Mouse (Mus musculus) stomach, postnatal 0 days (tissue): Measurements from ENCODE around the gene Idua. TPM values are rescaled to one million over a fixed set of nuclear protein-coding genes. Genes with fewer than 3 reads are reported as not detected.

Source experiments
- ATAC-seq: fragments of 200-750 bp; cut with Nextera tagmentation; 2 replicates; pipeline ENCODE4 v1.8.0; 2017; ENCODE audit not compliant: low FRiP score, low TSS enrichment
- DNase-seq: peaks from one replicate; pipeline ENCODE4 v3.0.0-alpha.2; 2016; ENCODE audit warnings: low spot score
- H3K27ac ChIP-seq: fragments of 300-500 bp; sonication (generic); replicated peaks from 2 replicates; pipeline ENCODE4 v1.5.1; 2014; ENCODE audit warnings: mild to moderate bottlenecking, control low read depth
- H3K27me3 ChIP-seq: fragments of 300-500 bp; sonication (generic); 2 replicates; pipeline ENCODE4 v1.6.1; 2014; ENCODE audit warnings: low read length; ENCODE audit not compliant: control insufficient read depth, insufficient read depth
- H3K36me3 ChIP-seq: fragments of 300-500 bp; sonication (generic); 2 replicates; pipeline ENCODE4 v1.6.1; 2014; ENCODE audit warnings: low read length, mixed read lengths; ENCODE audit not compliant: control insufficient read depth, insufficient read depth
- H3K4me1 ChIP-seq: fragments of 300-500 bp; sonication (generic); replicated peaks from 2 replicates; pipeline ENCODE4 v1.6.1; 2014; ENCODE audit warnings: antibody characterized with exemption; ENCODE audit not compliant: control insufficient read depth, insufficient read depth
- H3K4me2 ChIP-seq: fragments of 300-500 bp; sonication (generic); replicated peaks from 2 replicates; pipeline ENCODE4 v1.6.1; 2014; ENCODE audit warnings: low read depth, mild to moderate bottlenecking, control low read depth, moderate library complexity
- H3K4me3 ChIP-seq: fragments of 300-500 bp; sonication (generic); 2 replicates; pipeline ENCODE4 v1.5.1; 2014; ENCODE audit warnings: low read depth, low read length, control low read depth
- H3K9ac ChIP-seq: fragments of 300-500 bp; sonication (generic); 2 replicates; pipeline ENCODE4 v1.6.1; 2014; ENCODE audit warnings: mild to moderate bottlenecking, low read length, control low read depth, mixed read lengths
- H3K9me3 ChIP-seq: fragments of 300-500 bp; sonication (generic); 2 replicates; pipeline ENCODE4 v1.6.1; 2016; ENCODE audit warnings: low read length; ENCODE audit not compliant: control insufficient read depth
- CTCF ChIP-seq: IDR thresholded peaks from 2 replicates; pipeline ENCODE4 v1.5.1; 2016; ENCODE audit warnings: antibody characterized with exemption, low read depth, mild to moderate bottlenecking, moderate library complexity
- EP300 ChIP-seq: optimal IDR thresholded peaks from 2 replicates; pipeline ENCODE3; 2016; ENCODE audit warnings: antibody characterized with exemption
- WGBS: fragments of 180-500 bp; shearing (Covaris S2); extraction: QIAGEN DNeasy Blood & Tissue Kit; methylation state at CpG from one replicate; pipeline ENCODE4 v1.1.7; 2014; 5-methylcytosine and 5-hydroxymethylcytosine counted together
- polyA plus RNA-seq: library from polyadenylated mRNA; unstranded; fragments of >200 nt; fragmentation: Nextera tagmentation; extraction: Ambion mirVana; gene quantifications from 2 replicates; pipeline ENCODE4 v1.2.1, GENCODE M21; 2015

The Idua gene
- polyA plus RNA-seq, 1 experiment from 2014 or later = 5.3 TPM

DNA sequence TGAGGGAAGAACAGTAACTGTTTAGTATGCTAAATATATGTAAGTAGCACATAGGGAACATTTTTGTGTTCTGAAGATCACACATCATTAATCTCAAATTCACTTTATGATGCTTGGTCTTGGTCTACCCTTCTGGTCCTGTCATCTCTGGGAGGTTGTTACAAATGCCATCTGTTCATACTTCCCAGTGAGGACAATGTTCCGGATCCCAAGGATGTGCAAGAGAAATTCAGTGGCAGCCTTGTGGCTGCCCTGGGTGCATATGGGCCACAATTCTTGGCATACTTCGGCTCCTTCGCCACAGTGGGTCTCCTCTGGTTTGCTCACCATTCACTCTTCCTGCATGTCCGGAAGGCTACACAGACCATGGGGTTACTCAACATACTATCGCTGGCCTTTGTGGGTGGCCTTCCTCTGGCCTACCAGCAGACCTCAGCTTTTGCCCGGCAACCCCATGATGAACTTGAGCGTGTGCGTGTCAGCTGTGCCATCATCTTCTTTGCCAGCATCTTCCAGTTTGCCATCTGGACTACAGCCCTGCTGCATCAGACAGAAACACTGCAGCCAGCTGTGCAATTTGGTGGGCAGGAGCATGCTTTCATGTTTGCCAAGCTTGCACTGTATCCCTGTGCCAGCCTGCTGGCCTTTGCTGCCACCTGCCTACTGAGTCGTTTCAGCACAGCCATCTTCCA is 14.3 kb upstream of the Idua start:
- 90% methylated on average over 9 of the region's 9 CpGs for WGBS
- no peak overlapping the region for H3K9ac ChIP-seq
- DNase-seq (no peak), ATAC-seq (no peak)
- H3K4me1 ChIP-seq = no peaks in the 10 kb centered on the region
- peak; percentile 39 for TF ChIP-seq CTCF
- no peak for TF ChIP-seq EP300
- H3K36me3 ChIP-seq = peaks cover 26% of the 10 kb centered on the region
- H3K27me3 ChIP-seq = no peaks in the 10 kb centered on the region
- H3K9me3 ChIP-seq = no peaks in the 10 kb centered on the region
- H3K4me2 ChIP-seq = no peak overlapping the region
- no peak overlapping the region for H3K27ac ChIP-seq
- no peak overlapping the region for H3K4me3 ChIP-seq

DNA sequence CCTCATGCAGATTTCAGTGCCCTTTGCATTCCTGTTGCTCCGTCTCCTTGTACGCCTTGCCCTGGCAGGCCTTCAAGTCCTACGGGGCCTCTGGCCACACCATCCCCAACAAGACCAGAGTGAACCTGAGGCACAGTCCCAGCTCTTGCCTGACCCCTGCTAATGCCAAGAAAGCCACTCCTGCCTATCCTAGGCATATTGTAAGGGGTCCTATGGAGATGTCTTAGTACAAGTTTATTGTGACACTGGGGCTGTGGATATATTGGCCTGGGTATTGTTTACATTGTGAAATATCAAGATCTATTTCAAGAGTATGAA is 13.8 kb upstream of the Idua start:
- WGBS = 84% methylated on average over 3 of the region's 3 CpGs
- no peak for ATAC-seq
- Histone ChIP-seq H3K4me3 (no peak overlapping the region), H3K4me2 (no peak overlapping the region), H3K27ac (no peak overlapping the region), H3K27me3 (no peaks in the 10 kb centered on the region), H3K36me3 (peaks cover 26% of the 10 kb centered on the region), H3K4me1 (no peaks in the 10 kb centered on the region), H3K9ac (no peak overlapping the region), H3K9me3 (no peaks in the 10 kb centered on the region)
- TF ChIP-seq EP300 (no peak), CTCF (no peak)
- no peak for DNase-seq

DNA sequence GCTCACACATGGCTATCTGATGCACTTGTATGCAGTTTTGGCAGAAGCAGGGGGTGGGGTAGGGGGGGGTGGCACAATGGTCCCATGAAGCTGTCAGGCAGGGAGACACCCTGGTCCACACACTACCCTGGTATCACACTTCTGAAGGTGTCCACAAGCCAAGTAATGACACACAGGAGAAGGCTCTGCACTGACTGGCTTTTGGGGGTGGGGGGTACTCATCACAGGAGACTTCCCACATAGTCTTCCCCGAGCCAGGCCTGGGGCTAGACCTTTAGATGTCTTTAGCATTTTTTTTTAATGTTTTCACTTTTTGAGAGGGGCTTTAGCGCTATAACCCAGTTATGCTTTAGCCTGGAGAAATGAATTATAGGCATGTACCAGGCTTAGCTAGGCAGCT is 12.8 kb upstream of the Idua start:
- Histone ChIP-seq H3K4me2 (no peak overlapping the region), H3K27ac (no peak overlapping the region), H3K27me3 (no peaks in the 10 kb centered on the region), H3K4me1 (no peaks in the 10 kb centered on the region), H3K36me3 (peaks cover 26% of the 10 kb centered on the region), H3K4me3 (no peak overlapping the region), H3K9ac (no peak overlapping the region), H3K9me3 (no peaks in the 10 kb centered on the region)
- DNase-seq (no peak), ATAC-seq (no peak)
- TF ChIP-seq CTCF (no peak), EP300 (no peak)
- 86% methylated on average over 2 of the region's 2 CpGs for WGBS

DNA sequence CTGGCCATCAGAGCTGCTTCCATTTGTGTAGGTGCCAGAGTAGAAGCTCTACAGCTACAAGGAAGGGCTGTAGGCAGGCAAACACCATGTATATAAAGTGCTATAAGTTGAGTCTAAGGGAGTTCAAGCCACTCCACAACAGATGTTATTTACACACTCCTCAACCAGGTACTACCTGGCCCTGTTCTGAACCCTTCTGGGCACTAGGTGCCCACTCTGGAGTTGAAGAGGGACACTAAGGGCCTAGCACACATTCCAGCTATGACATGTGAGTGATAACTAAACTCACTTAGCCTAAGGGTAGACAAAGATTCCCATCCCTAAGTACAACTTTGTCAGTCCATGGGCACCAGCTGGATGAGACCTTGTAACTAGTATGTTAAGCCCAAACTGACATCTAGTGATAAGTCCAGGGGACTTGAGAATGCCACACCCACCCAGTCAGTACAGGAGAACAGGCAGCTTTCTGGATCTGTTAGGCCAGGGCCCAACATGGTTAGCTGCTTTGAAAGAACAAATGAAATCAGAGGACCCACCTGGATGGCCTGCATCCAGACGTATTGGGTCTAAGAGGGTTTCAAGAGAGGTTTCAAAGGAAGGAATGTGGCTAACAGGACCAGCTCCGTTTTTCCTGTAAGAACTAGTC is 12.2 kb upstream of the Idua start:
- 77% methylated on average over 2 of the region's 2 CpGs for WGBS
- H3K9ac ChIP-seq = no peak overlapping the region
- H3K27me3 ChIP-seq = no peaks in the 10 kb centered on the region
- no peaks in the 10 kb centered on the region for H3K9me3 ChIP-seq
- peaks cover 24% of the 10 kb centered on the region for H3K36me3 ChIP-seq
- no peak for ATAC-seq
- DNase-seq = no peak
- H3K4me1 ChIP-seq = no peaks in the 10 kb centered on the region
- no peak for TF ChIP-seq EP300
- TF ChIP-seq CTCF = no peak
- no peak overlapping the region for H3K4me3 ChIP-seq
- no peak overlapping the region for H3K4me2 ChIP-seq
- no peak overlapping the region for H3K27ac ChIP-seq

DNA sequence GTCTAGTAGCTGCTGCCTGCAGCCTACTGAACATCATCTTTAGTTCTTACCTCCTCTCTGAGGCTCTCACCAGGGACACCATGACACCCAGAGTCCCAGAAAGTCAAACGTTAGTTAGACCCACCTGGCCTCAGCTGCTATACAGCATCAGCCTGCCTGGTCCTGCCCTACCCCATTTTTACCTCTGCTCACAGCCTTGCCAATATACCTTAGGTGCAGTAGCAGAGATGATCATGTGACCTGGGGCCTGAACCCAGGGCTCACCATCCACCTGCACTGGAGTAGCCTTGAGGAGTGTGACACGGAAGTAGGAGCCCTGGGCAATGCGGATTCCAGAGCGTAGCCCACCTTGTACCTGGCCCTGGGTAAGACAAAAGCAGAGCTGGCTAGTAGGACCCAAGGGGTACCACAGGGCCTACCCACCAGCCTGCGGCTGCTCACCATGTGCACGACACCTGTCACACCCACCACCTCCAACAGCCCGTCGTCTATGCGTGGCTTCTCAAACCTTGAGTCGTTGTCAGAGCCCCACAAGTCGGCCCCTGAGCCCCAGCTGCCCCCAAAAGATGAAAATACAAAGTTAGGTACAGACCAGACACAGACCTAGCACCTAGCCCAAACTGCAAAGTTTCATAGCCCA is 11.1 kb upstream of the Idua start:
- H3K36me3 ChIP-seq = peaks cover 27% of the 10 kb centered on the region
- ATAC-seq (no peak), DNase-seq (peak; percentile 9)
- H3K4me1 ChIP-seq = no peaks in the 10 kb centered on the region
- H3K4me2 ChIP-seq = no peak overlapping the region
- H3K27me3 ChIP-seq = no peaks in the 10 kb centered on the region
- no peak overlapping the region for H3K27ac ChIP-seq
- TF ChIP-seq CTCF = no peak
- no peak for TF ChIP-seq EP300
- H3K9me3 ChIP-seq = no peaks in the 10 kb centered on the region
- no peak overlapping the region for H3K9ac ChIP-seq
- WGBS = 92% methylated on average over 11 of the region's 11 CpGs
- H3K4me3 ChIP-seq = no peak overlapping the region

DNA sequence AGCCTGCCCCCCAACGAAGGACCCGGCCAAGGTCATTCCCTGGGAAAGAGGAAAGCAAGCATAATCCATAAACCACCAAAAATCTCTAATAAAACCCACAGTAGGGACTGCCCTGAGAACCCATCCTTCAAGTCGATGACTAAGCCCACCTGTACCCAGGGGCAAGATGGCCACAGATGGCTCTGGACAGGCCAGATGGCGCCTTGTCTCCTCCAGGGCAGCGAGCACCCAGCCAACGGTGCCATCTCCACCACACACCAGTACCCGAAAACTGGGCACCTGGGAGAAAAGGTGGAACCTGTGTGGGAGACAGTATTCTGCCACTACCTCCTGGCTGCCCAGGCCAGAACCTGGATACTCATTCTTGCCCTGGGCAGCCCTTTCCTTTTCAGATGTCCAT is 9.8 kb upstream of the Idua start:
- Histone ChIP-seq H3K9me3 (no peaks in the 10 kb centered on the region), H3K4me3 (no peak overlapping the region), H3K27me3 (no peaks in the 10 kb centered on the region), H3K9ac (no peak overlapping the region), H3K36me3 (peaks cover 33% of the 10 kb centered on the region), H3K27ac (no peak overlapping the region), H3K4me1 (no peaks in the 10 kb centered on the region), H3K4me2 (no peak overlapping the region)
- TF ChIP-seq EP300 (no peak), CTCF (no peak)
- WGBS = 92% methylated on average over 7 of the region's 7 CpGs
- ATAC-seq (no peak), DNase-seq (no peak)
